Mouse (Mus musculus): ENCODE data around the gene Trappc10. TPM values are rescaled to one million over a fixed set of nuclear protein-coding genes. Genes with fewer than 3 reads are reported as not detected.

Trappc10 gene
- polyA plus RNA-seq, 1 experiment from 2014 or later = 3.3 TPM

Other genes starting within 250 kb of the Trappc10 start
- gene Pfkl, start 234.6 kb downstream of the Trappc10 start, polyA plus RNA-seq (2015; fragmentation: Nextera tagmentation; extraction: Ambion mirVana) = 282 and 298 TPM in 2 replicates
- gene Dnmt3l, start 202.7 kb downstream of the Trappc10 start, polyA plus RNA-seq (2015; fragmentation: Nextera tagmentation; extraction: Ambion mirVana) = 0.29 and 0.33 TPM in 2 replicates
- 0.16 and 0.20 TPM in 2 replicates for gene Aire, start 201.0 kb downstream of the Trappc10 start, polyA plus RNA-seq (2015; fragmentation: Nextera tagmentation; extraction: Ambion mirVana)
- 5.9 and 6.7 TPM in 2 replicates for gene Icosl, start 175.3 kb downstream of the Trappc10 start, polyA plus RNA-seq (2015; fragmentation: Nextera tagmentation; extraction: Ambion mirVana)
- 43.8 and 45.7 TPM in 2 replicates for gene D10Jhu81e, start 74.9 kb downstream of the Trappc10 start, polyA plus RNA-seq (2015; fragmentation: Nextera tagmentation; extraction: Ambion mirVana)
- 15.5 TPM in 2 replicates for gene Pwp2, start 59.5 kb downstream of the Trappc10 start, polyA plus RNA-seq (2015; fragmentation: Nextera tagmentation; extraction: Ambion mirVana)
- 30.0 and 42.5 TPM in 2 replicates for gene Agpat3, start 107.8 kb upstream of the Trappc10 start, polyA plus RNA-seq (2015; fragmentation: Nextera tagmentation; extraction: Ambion mirVana)
- 252 and 268 TPM in 2 replicates for gene Rrp1, start 168.4 kb upstream of the Trappc10 start, polyA plus RNA-seq (2015; fragmentation: Nextera tagmentation; extraction: Ambion mirVana)
- gene Cstb, start 181.0 kb upstream of the Trappc10 start, polyA plus RNA-seq (2015; fragmentation: Nextera tagmentation; extraction: Ambion mirVana) = 288 and 325 TPM in 2 replicates
- gene Pdxk, start 220.3 kb upstream of the Trappc10 start, polyA plus RNA-seq (2015; fragmentation: Nextera tagmentation; extraction: Ambion mirVana) = 35.9 and 39.9 TPM in 2 replicates